Mouse (Mus musculus) retina, embryonic 14.5 days (tissue): Measurements from ENCODE around the gene Zfp655.
A peak's percentile ranks its signal among the peaks of the same experiment; 100 is the strongest.
"Not testable (repeated sequence)": the region's sequence is repeated elsewhere in the genome, so short reads cannot be mapped to it uniquely, and the experiment has no call there.

Source experiments
- DNase-seq: peaks from one replicate; pipeline ENCODE4 v3.0.0-alpha.2; 2015; ENCODE audit warnings: low spot score

Gene Zfp655

GRCm38 (mm10) chr5:145222840-145223239 is 8.7 kb upstream of the Zfp655 start:
- no peak for DNase-seq

GRCm38 (mm10) chr5:145223395-145223794 is 8.1 kb upstream of the Zfp655 start:
- DNase-seq: no peak

DNA sequence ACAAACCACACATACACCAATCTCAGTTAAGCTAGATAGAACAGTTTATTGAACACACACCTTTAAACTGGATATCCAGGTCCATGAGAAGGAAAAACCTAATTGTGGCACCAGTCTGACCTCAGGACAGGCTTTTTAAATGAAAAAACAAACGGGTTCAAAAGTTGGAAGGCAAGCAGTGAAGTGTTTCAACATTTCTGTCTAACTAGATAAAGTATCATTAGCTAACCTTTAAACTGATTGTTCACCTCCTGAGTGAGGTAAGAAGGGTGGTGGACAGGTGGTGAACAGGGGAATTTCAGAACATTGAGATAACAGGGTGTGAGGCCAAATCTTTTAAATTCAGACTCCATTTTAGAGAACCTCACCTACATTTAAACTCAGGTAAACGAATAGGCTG is 5.1 kb upstream of the Zfp655 start:
- DNase-seq: no peak

- not testable (repeated sequence) for DNase-seq
Measured at GRCm38 (mm10) chr5:145229283-145229682, 2.2 kb upstream of the Zfp655 start.

DNA sequence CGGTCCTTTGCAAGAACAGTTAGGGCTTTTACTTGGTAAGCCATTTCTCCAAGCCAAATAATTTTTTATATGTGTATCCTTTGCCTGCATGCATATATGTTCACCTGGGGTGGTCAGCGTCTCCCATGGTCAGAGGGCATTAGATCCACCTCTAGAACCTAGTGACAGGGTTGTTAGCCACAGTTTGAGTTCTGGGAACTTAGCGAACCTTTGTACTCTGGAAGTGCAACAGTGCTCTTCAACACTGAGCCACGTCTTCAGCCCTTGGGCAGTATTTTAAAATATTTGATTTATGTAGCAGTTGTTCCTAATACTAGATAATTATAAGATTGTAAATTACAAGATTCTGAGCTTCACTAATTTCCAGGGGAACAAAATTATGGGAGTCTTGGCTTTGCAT is 874 bp upstream of the Zfp655 start:
- no peak for DNase-seq

DNA sequence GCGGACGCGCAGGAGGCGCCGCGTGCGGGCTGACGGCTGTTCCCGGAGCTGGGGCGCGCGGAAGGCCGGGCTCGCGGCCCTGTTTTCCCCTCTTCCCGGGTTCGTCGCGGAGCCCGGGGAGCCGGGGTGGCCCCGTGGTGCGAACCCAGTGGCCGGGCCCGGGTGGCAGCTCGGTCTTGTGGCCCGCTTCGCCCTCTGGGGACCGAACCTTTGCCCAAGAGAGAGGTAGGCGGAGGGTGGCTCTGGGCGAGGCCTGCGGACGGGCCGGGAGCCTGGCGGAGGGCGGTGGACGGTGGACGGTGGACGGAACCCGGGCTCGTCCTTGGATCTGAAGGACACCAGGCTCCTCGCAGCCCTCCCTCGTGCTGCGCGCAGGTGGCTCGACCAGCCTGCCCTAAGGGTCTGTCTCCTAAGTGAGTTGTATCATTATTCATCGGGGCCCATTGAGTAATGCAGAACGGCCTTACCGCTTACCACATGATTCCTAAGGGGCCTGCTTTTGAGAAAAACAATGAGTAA is 437 bp downstream of the Zfp655 start:
- DNase-seq: peak; percentile 24

DNA sequence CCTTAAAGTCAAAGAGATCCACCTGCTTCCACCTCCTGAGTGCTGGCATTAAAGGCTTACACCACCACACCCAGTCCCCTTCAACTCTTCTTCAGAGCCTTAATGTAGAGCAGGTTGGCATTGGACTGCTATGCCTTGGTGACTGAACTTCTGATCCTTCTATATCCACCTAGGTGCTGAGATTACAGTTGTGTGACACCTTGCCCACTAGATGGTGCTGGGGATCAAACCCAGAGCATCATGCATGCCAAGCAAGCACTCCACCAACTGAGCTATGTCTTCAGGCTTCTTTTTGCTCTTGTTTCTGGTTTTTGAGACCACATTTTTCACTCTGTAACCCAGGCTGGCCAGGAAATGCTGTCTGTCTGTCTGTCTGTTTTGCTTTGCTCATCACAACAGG is 3.1 kb downstream of the Zfp655 start:
- DNase-seq: peak; percentile 58

DNA sequence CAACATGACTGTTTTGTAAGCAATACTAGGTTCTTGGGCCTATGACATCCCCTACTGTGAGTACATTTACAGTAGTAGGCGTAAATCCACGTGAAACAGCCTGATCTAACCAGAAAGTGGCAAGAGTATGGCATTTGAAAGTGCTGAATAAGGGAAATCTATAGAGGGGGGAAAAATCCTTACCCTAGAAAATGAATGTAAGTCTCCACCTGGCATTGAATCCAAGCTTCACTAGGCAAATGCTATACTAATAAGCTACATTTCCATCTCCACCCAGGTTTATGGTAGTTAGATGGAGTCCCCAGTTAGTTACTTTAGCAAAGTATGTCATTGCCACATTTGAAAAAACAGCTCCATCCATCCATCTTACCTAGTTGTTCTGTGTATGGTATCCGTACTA is 18.0 kb downstream of the Zfp655 start:
- DNase-seq: no peak

DNA sequence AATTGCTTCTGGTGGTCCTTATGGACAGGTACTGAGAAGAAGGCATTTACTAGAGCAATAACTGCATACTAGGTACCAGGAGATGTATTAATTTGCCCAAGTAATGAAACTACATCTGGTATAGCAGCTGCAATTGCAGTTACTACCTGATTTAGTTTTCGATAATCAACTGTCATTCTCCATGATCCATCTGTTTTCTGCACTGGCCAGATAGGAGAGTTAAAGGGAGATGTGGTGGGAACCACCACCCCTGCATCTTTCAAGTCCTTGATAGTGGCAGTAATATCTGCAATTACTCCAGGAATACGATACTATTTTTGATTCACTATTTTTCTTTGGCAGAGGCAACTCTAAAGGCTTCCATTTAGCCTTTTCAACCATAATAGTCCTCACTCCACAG is 42.1 kb downstream of the Zfp655 start:
- not testable (repeated sequence) for DNase-seq

DNA sequence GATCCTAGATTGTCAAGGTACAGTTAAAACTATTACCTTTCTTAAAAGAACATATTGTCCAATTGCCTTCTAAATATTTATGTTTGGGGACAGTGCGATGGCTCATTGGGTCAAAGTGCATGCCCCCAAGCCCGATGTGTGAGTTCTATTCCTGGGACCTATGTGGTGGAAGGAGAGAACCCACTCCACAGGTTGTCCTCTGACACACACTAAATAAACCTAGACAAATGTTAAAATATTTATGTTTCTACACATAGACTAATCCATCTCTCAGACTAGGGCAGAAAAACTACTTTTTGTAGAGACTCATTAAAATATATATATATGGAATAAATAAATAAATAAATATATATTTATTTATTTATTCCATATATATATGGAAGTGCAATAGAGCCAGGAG is 48.4 kb downstream of the Zfp655 start:
- no peak for DNase-seq

- DNase-seq: peak; percentile 92
Measured at GRCm38 (mm10) chr5:145280371-145281143, 49.0 kb downstream of the Zfp655 start, which contains the start of gene Zscan25. Gene Zscan25 (plus strand): TSS chr5:145280500.

DNA sequence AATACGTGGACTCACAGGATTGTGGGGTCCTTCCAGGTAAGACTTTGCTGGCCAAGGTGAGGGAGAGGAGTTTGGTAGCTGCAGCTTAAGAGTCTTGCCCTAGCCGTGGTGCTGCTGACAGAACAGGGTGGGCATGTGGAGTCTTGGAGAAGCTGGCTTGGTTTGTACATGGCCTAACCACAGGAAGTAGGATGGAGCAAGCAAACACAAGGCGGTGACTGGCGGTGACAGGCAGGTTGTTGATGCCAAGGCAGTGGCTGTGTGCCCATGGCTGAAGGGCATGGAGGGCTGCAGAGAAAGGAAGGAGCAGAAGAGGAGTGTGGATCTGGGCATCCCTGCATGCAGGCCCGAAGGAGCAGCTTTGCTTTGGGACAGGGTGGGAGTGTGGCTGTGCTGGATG is 56.9 kb downstream of the Zfp655 start:
- no peak for DNase-seq

DNA sequence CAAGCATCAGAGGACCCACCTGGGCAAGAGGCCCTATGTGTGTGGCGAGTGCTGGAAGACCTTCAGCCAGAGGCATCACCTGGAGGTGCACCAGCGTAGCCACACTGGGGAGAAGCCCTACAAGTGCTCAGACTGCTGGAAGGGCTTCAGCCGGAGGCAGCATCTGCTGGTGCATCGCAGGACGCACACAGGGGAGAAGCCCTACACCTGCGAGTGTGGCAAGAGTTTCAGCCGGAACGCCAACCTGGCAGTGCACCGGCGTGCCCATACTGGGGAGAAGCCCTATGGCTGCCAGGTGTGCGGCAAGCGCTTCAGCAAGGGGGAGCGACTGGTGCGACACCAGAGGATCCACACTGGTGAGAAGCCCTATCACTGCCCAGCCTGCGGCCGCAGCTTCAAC is 59.2 kb downstream of the Zfp655 start:
- DNase-seq: no peak

DNA sequence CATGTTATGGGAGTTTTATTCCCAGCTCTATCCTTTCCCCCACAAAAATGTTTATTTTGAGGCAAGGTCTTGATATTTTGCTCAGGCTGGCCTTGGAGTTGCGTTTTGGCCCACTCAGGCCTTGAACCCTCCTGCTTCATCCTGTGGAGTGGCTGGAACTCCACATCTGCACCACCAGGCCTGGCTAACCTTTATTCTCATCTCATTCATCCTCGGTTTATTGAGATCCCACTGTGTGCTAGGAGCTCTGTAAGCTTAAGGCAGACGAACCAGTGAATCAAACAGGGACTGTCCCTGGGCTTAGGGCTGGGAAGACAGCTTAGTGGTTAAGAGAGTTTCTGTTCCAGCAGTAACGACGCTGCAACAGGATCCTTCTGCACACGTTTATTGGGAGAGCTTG is 60.9 kb downstream of the Zfp655 start:
- DNase-seq: no peak
